Mouse (Mus musculus) liver, postnatal 0 days (tissue): ENCODE measurements around the gene Tdo2.

Source experiments
- CTCF ChIP-seq: sonication (generic); IDR thresholded peaks from 2 replicates; pipeline ENCODE4 v1.5.1; 2016; ENCODE audit warnings: antibody characterized with exemption, low read depth
- EP300 ChIP-seq: IDR thresholded peaks from 2 replicates; pipeline ENCODE4 v1.6.1; 2016; ENCODE audit warnings: antibody characterized with exemption, low read depth, mild to moderate bottlenecking

DNA sequence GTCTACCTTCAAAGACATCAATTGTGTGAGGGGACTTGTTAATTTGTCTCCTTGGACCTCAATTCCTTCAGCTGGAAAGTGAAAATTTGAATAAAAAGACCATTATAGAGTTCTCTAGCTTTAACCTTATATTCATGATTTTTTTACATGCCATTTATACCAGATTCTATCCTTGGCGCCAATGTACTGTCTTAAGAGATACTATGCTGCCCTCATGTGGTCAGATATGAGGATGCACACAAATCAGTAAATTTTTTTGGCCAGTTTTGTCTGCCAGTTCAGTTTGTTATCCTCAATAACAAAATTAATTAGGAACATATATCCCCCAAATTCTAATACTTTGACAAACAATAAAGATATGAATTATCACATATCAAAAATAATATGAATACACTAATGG is 51.1 kb downstream of the Tdo2 start:
- TF ChIP-seq CTCF, result peak; percentile 73
- no peak for TF ChIP-seq EP300
